Mouse (Mus musculus) intestine, embryonic 16.5 days (tissue): Measurements from ENCODE around the gene Gm7233. TPM values are rescaled to one million over a fixed set of nuclear protein-coding genes. Genes with fewer than 3 reads are reported as not detected.
"Not testable (repeated sequence)": the region's sequence is repeated elsewhere in the genome, so short reads cannot be mapped to it uniquely, and the experiment has no call there.

Experiments
- ATAC-seq: fragments of 200-750 bp; cut with Nextera tagmentation; 2 replicates; pipeline ENCODE4 v1.8.0; 2017; ENCODE audit warnings: moderate TSS enrichment, moderate library complexity
- H3K27ac ChIP-seq: fragments of 300-500 bp; sonication (generic); 2 replicates; pipeline ENCODE4 v1.5.1; 2014; ENCODE audit warnings: mild to moderate bottlenecking, low read length
- H3K27me3 ChIP-seq: fragments of 300-500 bp; sonication (generic); replicated peaks from 2 replicates; pipeline ENCODE4 v1.6.1; 2014; ENCODE audit warnings: low read length, control low read depth, mixed read lengths; ENCODE audit not compliant: control insufficient read depth, insufficient read depth
- H3K36me3 ChIP-seq: fragments of 300-500 bp; sonication (generic); 2 replicates; pipeline ENCODE4 v1.6.1; 2014; ENCODE audit warnings: low read length, control low read depth; ENCODE audit not compliant: control insufficient read depth, insufficient read depth
- H3K4me1 ChIP-seq: fragments of 300-500 bp; sonication (generic); 2 replicates; pipeline ENCODE4 v1.6.1; 2014; ENCODE audit warnings: low read length, control low read depth, mixed read lengths; ENCODE audit not compliant: control insufficient read depth, insufficient read depth
- H3K4me2 ChIP-seq: fragments of 300-500 bp; sonication (generic); 2 replicates; pipeline ENCODE4 v1.6.1; 2014; ENCODE audit warnings: low read depth, low read length, control low read depth
- H3K4me3 ChIP-seq: fragments of 300-500 bp; sonication (generic); 2 replicates; pipeline ENCODE4 v1.5.1; 2014; ENCODE audit warnings: mild to moderate bottlenecking, low read length
- H3K9ac ChIP-seq: fragments of 300-500 bp; sonication (generic); 2 replicates; pipeline ENCODE4 v1.6.1; 2014; ENCODE audit warnings: low read depth, low read length
- H3K9me3 ChIP-seq: fragments of 300-500 bp; sonication (generic); 2 replicates; pipeline ENCODE4 v1.6.1; 2016; ENCODE audit warnings: low read length, control low read depth; ENCODE audit not compliant: control insufficient read depth
- WGBS: fragments of 180-500 bp; shearing (Covaris S2); extraction: QIAGEN DNeasy Blood & Tissue Kit; methylation state at CpG from one replicate; pipeline ENCODE4 v1.1.7; 2014; 5-methylcytosine and 5-hydroxymethylcytosine counted together
- polyA plus RNA-seq: library from polyadenylated mRNA; unstranded; fragments of >200 nt; fragmentation: Nextera tagmentation; extraction: Ambion mirVana; gene quantifications from 2 replicates; pipeline ENCODE4 v1.2.1, GENCODE M21; 2015

Gene Gm7233
- not detected in 2 replicates for polyA plus RNA-seq

DNA sequence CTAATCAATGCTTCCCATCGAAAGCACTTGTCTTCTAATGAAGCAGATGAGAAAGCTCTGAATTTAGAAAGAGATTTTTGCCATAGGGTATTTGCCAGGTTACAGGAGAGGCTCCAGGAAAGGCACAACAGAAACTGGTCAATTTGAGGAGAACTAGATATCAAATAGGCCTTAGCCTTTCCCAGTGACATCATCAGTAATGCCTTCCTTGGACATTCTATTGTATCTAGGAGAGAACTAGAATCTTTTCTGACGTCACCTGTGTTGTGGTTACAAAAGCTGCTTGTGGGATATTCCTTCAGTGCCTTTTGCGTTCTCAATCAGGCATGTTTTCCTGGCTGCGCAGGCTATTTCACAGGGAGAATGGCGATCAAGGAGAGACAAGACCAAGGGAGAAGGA is at the start of gene Gm7233:
Gene Gm7233 (plus strand): TSS at position 301 of the 400 bp plus-strand sequence.
- not testable (repeated sequence) for H3K4me1 ChIP-seq, H3K4me3 ChIP-seq, H3K27me3 ChIP-seq, H3K36me3 ChIP-seq, H3K9ac ChIP-seq, H3K4me2 ChIP-seq, H3K27ac ChIP-seq, H3K9me3 ChIP-seq, ATAC-seq
- 68% methylated on average over 4 of the region's 5 CpGs for WGBS

DNA sequence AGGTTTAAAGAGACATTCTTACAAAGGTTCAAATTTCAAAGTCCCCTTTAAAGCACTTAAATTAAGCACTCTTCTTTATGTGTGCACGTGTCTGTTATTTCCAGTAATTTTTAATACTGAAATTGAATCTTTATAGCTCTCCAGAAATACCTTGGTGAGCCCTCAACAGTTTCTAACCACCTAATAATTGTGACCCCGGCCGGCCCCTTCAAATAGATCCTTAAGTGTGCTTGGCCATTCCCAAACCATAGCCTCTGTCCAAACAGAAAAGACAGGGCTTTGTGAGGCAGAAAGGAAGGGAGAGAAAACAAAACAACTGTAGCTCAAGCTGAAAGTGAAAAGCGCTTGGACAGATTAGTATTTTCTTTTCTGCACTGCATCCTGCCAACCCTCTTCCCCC is 12.5 kb upstream of the Gm7233 start:
- not testable (repeated sequence) for H3K27ac ChIP-seq, H3K4me2 ChIP-seq, H3K9ac ChIP-seq, H3K27me3 ChIP-seq, H3K4me1 ChIP-seq, H3K9me3 ChIP-seq, H3K4me3 ChIP-seq, ATAC-seq, H3K36me3 ChIP-seq
- WGBS: 62% methylated on average over 4 of the region's 4 CpGs

DNA sequence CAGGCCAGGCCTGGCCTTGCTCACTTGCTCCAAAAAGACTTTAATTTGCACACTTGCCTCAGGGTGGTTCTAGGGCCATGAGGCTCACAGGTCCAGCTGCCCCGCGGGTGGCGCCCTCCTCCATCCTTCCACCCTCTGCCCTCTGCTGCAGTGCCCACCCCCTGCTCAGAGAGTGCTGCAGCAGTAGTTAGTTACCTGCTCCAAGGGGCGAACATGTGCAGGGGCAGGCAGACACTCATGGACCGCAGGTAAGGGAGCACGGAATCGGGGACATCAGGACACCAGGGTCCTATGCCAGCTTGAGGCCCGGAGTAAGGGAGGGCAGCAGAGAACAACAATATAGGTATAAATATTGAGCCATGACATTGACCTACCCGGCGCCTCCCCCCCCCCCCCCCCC is 11.7 kb upstream of the Gm7233 start:
- H3K4me1 ChIP-seq, H3K4me2 ChIP-seq, H3K9me3 ChIP-seq, H3K27me3 ChIP-seq, H3K9ac ChIP-seq, H3K4me3 ChIP-seq, H3K27ac ChIP-seq, H3K36me3 ChIP-seq, ATAC-seq: not testable (repeated sequence)
- WGBS: no CpG with 5 or more reads among the region's 10 CpGs

DNA sequence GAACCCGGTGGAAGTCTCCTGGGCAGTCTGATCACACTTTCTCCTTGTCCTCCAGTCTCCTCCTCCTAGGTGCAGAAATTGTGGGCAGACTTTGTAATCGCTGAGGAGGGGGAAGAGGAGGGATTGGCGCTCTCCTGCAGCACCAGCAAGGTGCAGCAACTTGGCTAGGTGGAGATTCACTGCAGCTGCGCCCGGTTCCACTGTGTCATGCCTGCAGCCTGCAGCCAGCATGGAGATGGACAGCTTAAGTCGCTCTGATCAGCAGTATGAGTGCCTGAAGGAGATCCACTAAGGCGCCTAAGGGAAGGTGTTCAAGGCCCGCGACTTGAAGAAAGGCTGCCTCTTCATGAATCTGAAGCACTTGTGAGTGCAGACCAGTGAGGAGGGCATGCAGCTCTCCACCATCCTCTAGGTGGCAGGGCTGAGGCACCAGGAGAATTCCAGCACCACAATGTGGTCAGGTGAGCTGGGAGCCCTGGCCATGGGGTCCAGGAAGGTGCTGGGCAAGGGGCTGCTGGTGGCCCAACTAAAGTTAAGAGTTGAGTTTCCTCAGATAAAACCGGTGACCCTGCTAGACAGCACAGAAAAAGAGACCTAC is 11.0 kb upstream of the Gm7233 start:
- H3K9me3 ChIP-seq, H3K36me3 ChIP-seq, H3K27me3 ChIP-seq, H3K4me1 ChIP-seq, H3K27ac ChIP-seq, H3K9ac ChIP-seq, H3K4me3 ChIP-seq, H3K4me2 ChIP-seq: not testable (repeated sequence)
- WGBS: 13% methylated on average over 1 of the region's 10 CpGs
- ATAC-seq: peak; percentile 58; the same call in 1 of the 2 replicates

DNA sequence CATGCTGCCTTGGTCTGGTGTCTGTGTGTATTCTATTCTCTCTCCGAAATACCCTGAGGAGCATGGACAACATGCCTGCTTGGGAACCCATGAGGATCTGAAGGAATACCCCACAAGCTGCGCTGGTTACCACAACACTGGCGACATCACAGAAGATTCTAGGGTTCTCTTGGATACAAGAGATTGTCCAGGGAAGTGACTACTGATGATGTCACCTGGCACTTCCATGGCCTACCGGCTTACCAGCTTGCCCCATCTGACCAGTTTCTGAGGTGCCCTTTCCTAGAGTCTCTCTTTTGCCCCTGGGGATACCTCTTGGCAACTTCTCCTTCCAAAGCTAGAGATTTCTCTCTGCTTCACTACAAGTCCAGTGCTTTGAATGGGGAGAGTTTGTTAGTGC is 55.5 kb downstream of the Gm7233 start, which contains the start of gene Gm8122:
Gene Gm8122 (minus strand): TSS at position 101 of the 400 bp plus-strand sequence.
- not testable (repeated sequence) for H3K9me3 ChIP-seq, H3K4me3 ChIP-seq, H3K27me3 ChIP-seq, ATAC-seq, H3K36me3 ChIP-seq, H3K4me2 ChIP-seq, H3K27ac ChIP-seq, H3K4me1 ChIP-seq, H3K9ac ChIP-seq
- 86% methylated on average over 4 of the region's 4 CpGs for WGBS

Other genes starting within 250 kb of the Gm7233 start
- gene Gm8082, start 186.2 kb upstream of the Gm7233 start, polyA plus RNA-seq: not detected in 2 replicates
- gene Gm10376, start 164.2 kb upstream of the Gm7233 start, polyA plus RNA-seq: not detected in 2 replicates
- not detected in 2 replicates for gene Gm8094, start 103.2 kb upstream of the Gm7233 start, polyA plus RNA-seq
- gene Gm8104, start 79.3 kb upstream of the Gm7233 start, polyA plus RNA-seq: not detected in 2 replicates
- gene Gm8122, start 55.4 kb downstream of the Gm7233 start, polyA plus RNA-seq: not detected in 2 replicates
- not detected in 2 replicates for gene Gm8126, start 78.8 kb downstream of the Gm7233 start, polyA plus RNA-seq
- gene Gm9732, start 95.2 kb downstream of the Gm7233 start, polyA plus RNA-seq: not detected in 2 replicates
- gene Gm8127, start 114.0 kb downstream of the Gm7233 start, polyA plus RNA-seq: not detected in 2 replicates
- gene 1700001F09Rik, start 167.9 kb downstream of the Gm7233 start, polyA plus RNA-seq: not detected in 2 replicates
- not detected in 2 replicates for gene Gm8138, start 236.5 kb downstream of the Gm7233 start, polyA plus RNA-seq